Mouse (Mus musculus) E14TG2a.4 (cell line): ENCODE results near the gene Platr17.

Source experiments
- H3K27me3 ChIP-seq: 2 replicates; pipeline ENCODE4 v1.6.1; 2014; ENCODE audit warnings: low read length, control low read depth; ENCODE audit not compliant: insufficient read depth
- H3K36me3 ChIP-seq: 2 replicates; pipeline ENCODE4 v1.6.1; 2014; ENCODE audit warnings: low read length, control low read depth; ENCODE audit not compliant: insufficient read depth
- H3K4me1 ChIP-seq: replicated peaks from 2 replicates; pipeline ENCODE4 v1.6.1; 2014; ENCODE audit warnings: low read depth, low read length, control low read depth
- H3K4me3 ChIP-seq: replicated peaks from 2 replicates; pipeline ENCODE4 v1.5.1; 2014; ENCODE audit warnings: mild to moderate bottlenecking, low read length
- H3K9me3 ChIP-seq: 2 replicates; pipeline ENCODE4 v1.6.1; 2014; ENCODE audit warnings: low read length, control low read depth
- CTCF ChIP-seq: conservative IDR thresholded peaks from 2 replicates; pipeline ENCODE4 v1.5.1; 2014; ENCODE audit warnings: low read length
- NANOG ChIP-seq: IDR thresholded peaks from 2 replicates; pipeline ENCODE4 v1.6.1; 2014; ENCODE audit warnings: borderline replicate concordance, low read length, mixed read lengths
- POU5F1 ChIP-seq: IDR thresholded peaks from 2 replicates; pipeline ENCODE4 v1.6.1; 2014; ENCODE audit warnings: low read length, borderline replicate concordance

The Platr17 gene

GRCm38 (mm10) chr17:33916847-33917655, 12.1 kb downstream of the Platr17 start:
- peak overlapping the region; percentile 80 for H3K4me3 ChIP-seq
- TF ChIP-seq CTCF = no peak
- no peak for TF ChIP-seq NANOG
- no peak for TF ChIP-seq POU5F1
- peaks cover 87% of the 10 kb centered on the region for H3K4me1 ChIP-seq
- H3K27me3 ChIP-seq = no peaks in the 10 kb centered on the region
- H3K9me3 ChIP-seq = no peaks in the 10 kb centered on the region
- peaks cover 62% of the 10 kb centered on the region for H3K36me3 ChIP-seq

GRCm38 (mm10) chr17:33917656-33918292, 12.8 kb downstream of the Platr17 start:
- TF ChIP-seq NANOG (no peak), CTCF (no peak), POU5F1 (no peak)
- Histone ChIP-seq H3K9me3 (no peaks in the 10 kb centered on the region), H3K4me3 (peak overlapping the region; percentile 80), H3K27me3 (no peaks in the 10 kb centered on the region), H3K4me1 (peaks cover 83% of the 10 kb centered on the region), H3K36me3 (peaks cover 62% of the 10 kb centered on the region)

GRCm38 (mm10) chr17:33918293-33919203, 13.6 kb downstream of the Platr17 start:
- Histone ChIP-seq H3K4me3 (peak overlapping the region; percentile 80), H3K9me3 (no peaks in the 10 kb centered on the region), H3K36me3 (peaks cover 58% of the 10 kb centered on the region), H3K27me3 (no peaks in the 10 kb centered on the region), H3K4me1 (peaks cover 81% of the 10 kb centered on the region)
- TF ChIP-seq CTCF = no peak
- no peak for TF ChIP-seq NANOG
- TF ChIP-seq POU5F1 = no peak

- peaks cover 79% of the 10 kb centered on the region for H3K4me1 ChIP-seq
- no peaks in the 10 kb centered on the region for H3K9me3 ChIP-seq
- H3K4me3 ChIP-seq = peak overlapping the region; percentile 80
- H3K27me3 ChIP-seq = no peaks in the 10 kb centered on the region
- TF ChIP-seq POU5F1 (no peak), CTCF (no peak; the same call in 1 of the 2 replicates), NANOG (no peak)
- H3K36me3 ChIP-seq = peaks cover 55% of the 10 kb centered on the region
These were observed 14.7 kb downstream of the Platr17 start for GRCm38 (mm10) chr17:33919351-33920281.

- TF ChIP-seq CTCF = peak; percentile 86
- no peak for TF ChIP-seq NANOG
- TF ChIP-seq POU5F1 = no peak
- no peaks in the 10 kb centered on the region for H3K27me3 ChIP-seq
- H3K4me3 ChIP-seq = peak overlapping the region; percentile 80
- H3K9me3 ChIP-seq = no peaks in the 10 kb centered on the region
- H3K36me3 ChIP-seq = peaks cover 51% of the 10 kb centered on the region
- H3K4me1 ChIP-seq = peaks cover 80% of the 10 kb centered on the region
These were observed 15.6 kb downstream of the Platr17 start for GRCm38 (mm10) chr17:33920282-33921097.

- Histone ChIP-seq H3K27me3 (no peaks in the 10 kb centered on the region), H3K9me3 (no peaks in the 10 kb centered on the region), H3K4me1 (peaks cover 88% of the 10 kb centered on the region), H3K4me3 (0 out of 2 replicates have a peak overlapping the region, but pooled peaks have one; percentile 80), H3K36me3 (peaks cover 59% of the 10 kb centered on the region)
- TF ChIP-seq NANOG (no peak), CTCF (no peak), POU5F1 (no peak)
These were observed 16.4 kb downstream of the Platr17 start for GRCm38 (mm10) chr17:33921361-33921760.
